Mouse (Mus musculus): ENCODE measurements at regions not wholly inside any gene's neighbourhood (a gene's known extent, or its start where the extent isn't known, plus 50 kb on each side); places are given as distances from the start of the nearest gene placed in this dataset.

GRCm38 (mm10) chr12:78057166-78057565 is 136.9 kb upstream of the Gm6657 start:
- Histone ChIP-seq H3K4me3 (replicated peaks; ENCODE audit: low read length) (no peak overlapping the region), H3K27me3 (ENCODE audit: control insufficient read depth, insufficient read depth, low read length) (0 out of 2 replicates have a peak, but pooled peaks cover 3% of the 10 kb centered on the region), H3K9me3 (ENCODE audit: control insufficient read depth, low read length) (no peaks in the 10 kb centered on the region), H3K9ac (no peak overlapping the region), H3K4me2 (replicated peaks) (no peak overlapping the region), H3K27ac (no peak overlapping the region), H3K36me3 (replicated peaks; ENCODE audit: control insufficient read depth, insufficient read depth) (no peaks in the 10 kb centered on the region), H3K4me1 (replicated peaks; ENCODE audit: control insufficient read depth, insufficient read depth, low read length) (peaks cover 8% of the 10 kb centered on the region; the same call in 1 of the 2 replicates)
- no peak for DNase-seq (ENCODE audit: low spot score)
- no peak for ATAC-seq (ENCODE audit: low FRiP score)
- 46% methylated on average over 3 of the region's 3 CpGs for WGBS

GRCm38 (mm10) chr12:78059965-78060364 is 134.1 kb upstream of the Gm6657 start:
- Histone ChIP-seq H3K4me2 (replicated peaks) (no peak overlapping the region), H3K27me3 (ENCODE audit: control insufficient read depth, insufficient read depth, low read length) (0 out of 2 replicates have a peak, but pooled peaks cover 3% of the 10 kb centered on the region), H3K9ac (no peak overlapping the region), H3K4me1 (replicated peaks; ENCODE audit: control insufficient read depth, insufficient read depth, low read length) (peaks cover 8% of the 10 kb centered on the region; the same call in 1 of the 2 replicates), H3K27ac (no peak overlapping the region), H3K4me3 (replicated peaks; ENCODE audit: low read length) (no peak overlapping the region), H3K9me3 (ENCODE audit: control insufficient read depth, low read length) (no peaks in the 10 kb centered on the region), H3K36me3 (replicated peaks; ENCODE audit: control insufficient read depth, insufficient read depth) (no peaks in the 10 kb centered on the region)
- no peak for DNase-seq (ENCODE audit: low spot score)
- WGBS: 73% methylated on average over 5 of the region's 5 CpGs
- no peak for ATAC-seq (ENCODE audit: low FRiP score)

GRCm38 (mm10) chr12:78066024-78066423 is 128.0 kb upstream of the Gm6657 start:
- Histone ChIP-seq H3K9me3 (ENCODE audit: control insufficient read depth, low read length) (no peaks in the 10 kb centered on the region), H3K27me3 (ENCODE audit: control insufficient read depth, insufficient read depth, low read length) (no peaks in the 10 kb centered on the region), H3K4me3 (replicated peaks; ENCODE audit: low read length) (no peak overlapping the region), H3K9ac (no peak overlapping the region), H3K4me1 (replicated peaks; ENCODE audit: control insufficient read depth, insufficient read depth, low read length) (no peaks in the 10 kb centered on the region), H3K4me2 (replicated peaks) (no peak overlapping the region), H3K27ac (no peak overlapping the region), H3K36me3 (replicated peaks; ENCODE audit: control insufficient read depth, insufficient read depth) (no peaks in the 10 kb centered on the region)
- DNase-seq (ENCODE audit: low spot score) (no peak), ATAC-seq (ENCODE audit: low FRiP score) (no peak)
- 63% methylated on average over 6 of the region's 6 CpGs for WGBS

- Histone ChIP-seq H3K4me2 (replicated peaks) (no peak overlapping the region), H3K9me3 (ENCODE audit: control insufficient read depth, low read length) (no peaks in the 10 kb centered on the region), H3K4me1 (replicated peaks; ENCODE audit: control insufficient read depth, insufficient read depth, low read length) (no peaks in the 10 kb centered on the region), H3K4me3 (replicated peaks; ENCODE audit: low read length) (no peak overlapping the region), H3K27me3 (ENCODE audit: control insufficient read depth, insufficient read depth, low read length) (no peaks in the 10 kb centered on the region), H3K9ac (no peak overlapping the region), H3K27ac (no peak overlapping the region), H3K36me3 (replicated peaks; ENCODE audit: control insufficient read depth, insufficient read depth) (no peaks in the 10 kb centered on the region)
- WGBS: 73% methylated on average over 9 of the region's 9 CpGs
- ATAC-seq (ENCODE audit: low FRiP score) (no peak), DNase-seq (ENCODE audit: low spot score) (no peak)
These were observed 121.1 kb upstream of the Gm6657 start for GRCm38 (mm10) chr12:78072935-78073334.

GRCm38 (mm10) chr12:78074290-78074802 is 119.7 kb upstream of the Gm6657 start:
- H3K9ac ChIP-seq: no peak overlapping the region
- no peak overlapping the region for H3K4me2 ChIP-seq (replicated peaks)
- H3K4me1 ChIP-seq (replicated peaks; ENCODE audit: control insufficient read depth, insufficient read depth, low read length): no peaks in the 10 kb centered on the region
- no peak overlapping the region for H3K4me3 ChIP-seq (replicated peaks; ENCODE audit: low read length)
- H3K27me3 ChIP-seq (ENCODE audit: control insufficient read depth, insufficient read depth, low read length): no peaks in the 10 kb centered on the region
- H3K9me3 ChIP-seq (ENCODE audit: control insufficient read depth, low read length): no peaks in the 10 kb centered on the region
- DNase-seq (ENCODE audit: low spot score) (no peak), ATAC-seq (ENCODE audit: low FRiP score) (no peak)
- 89% methylated on average over 8 of the region's 8 CpGs for WGBS
- no peaks in the 10 kb centered on the region for H3K36me3 ChIP-seq (replicated peaks; ENCODE audit: control insufficient read depth, insufficient read depth)
- no peak overlapping the region for H3K27ac ChIP-seq

- H3K4me2 ChIP-seq (replicated peaks): no peak overlapping the region
- H3K27ac ChIP-seq: no peak overlapping the region
- 53% methylated on average over 5 of the region's 5 CpGs for WGBS
- no peaks in the 10 kb centered on the region for H3K4me1 ChIP-seq (replicated peaks; ENCODE audit: control insufficient read depth, insufficient read depth, low read length)
- no peaks in the 10 kb centered on the region for H3K9me3 ChIP-seq (ENCODE audit: control insufficient read depth, low read length)
- H3K36me3 ChIP-seq (replicated peaks; ENCODE audit: control insufficient read depth, insufficient read depth): no peaks in the 10 kb centered on the region
- H3K27me3 ChIP-seq (ENCODE audit: control insufficient read depth, insufficient read depth, low read length): no peaks in the 10 kb centered on the region
- no peak overlapping the region for H3K9ac ChIP-seq
- ATAC-seq (ENCODE audit: low FRiP score) (no peak), DNase-seq (ENCODE audit: low spot score) (no peak)
- H3K4me3 ChIP-seq (replicated peaks; ENCODE audit: low read length): no peak overlapping the region
These were observed 116.8 kb upstream of the Gm6657 start for GRCm38 (mm10) chr12:78077285-78077684.

- Histone ChIP-seq H3K4me3 (replicated peaks; ENCODE audit: low read length) (no peak overlapping the region), H3K27ac (no peak overlapping the region), H3K9me3 (ENCODE audit: control insufficient read depth, low read length) (no peaks in the 10 kb centered on the region), H3K9ac (no peak overlapping the region), H3K27me3 (ENCODE audit: control insufficient read depth, insufficient read depth, low read length) (no peaks in the 10 kb centered on the region), H3K36me3 (replicated peaks; ENCODE audit: control insufficient read depth, insufficient read depth) (no peaks in the 10 kb centered on the region), H3K4me2 (replicated peaks) (no peak overlapping the region), H3K4me1 (replicated peaks; ENCODE audit: control insufficient read depth, insufficient read depth, low read length) (no peaks in the 10 kb centered on the region)
- ATAC-seq (ENCODE audit: low FRiP score) (no peak), DNase-seq (ENCODE audit: low spot score) (no peak)
- 86% methylated on average over 1 of the region's 1 CpGs for WGBS
These were observed 111.9 kb upstream of the Gm6657 start for GRCm38 (mm10) chr12:78082163-78082562.

GRCm38 (mm10) chr12:78086016-78086415 is 108.0 kb upstream of the Gm6657 start:
- no peak overlapping the region for H3K4me2 ChIP-seq (replicated peaks)
- H3K9ac ChIP-seq: no peak overlapping the region
- ATAC-seq (ENCODE audit: low FRiP score) (no peak), DNase-seq (ENCODE audit: low spot score) (no peak)
- no peaks in the 10 kb centered on the region for H3K36me3 ChIP-seq (replicated peaks; ENCODE audit: control insufficient read depth, insufficient read depth)
- no peak overlapping the region for H3K27ac ChIP-seq
- no peaks in the 10 kb centered on the region for H3K27me3 ChIP-seq (ENCODE audit: control insufficient read depth, insufficient read depth, low read length)
- no peak overlapping the region for H3K4me3 ChIP-seq (replicated peaks; ENCODE audit: low read length)
- no peaks in the 10 kb centered on the region for H3K4me1 ChIP-seq (replicated peaks; ENCODE audit: control insufficient read depth, insufficient read depth, low read length)
- 95% methylated on average over 5 of the region's 5 CpGs for WGBS
- no peaks in the 10 kb centered on the region for H3K9me3 ChIP-seq (ENCODE audit: control insufficient read depth, low read length)

GRCm38 (mm10) chr12:78087921-78088320 is 106.1 kb upstream of the Gm6657 start:
- H3K27me3 ChIP-seq (ENCODE audit: control insufficient read depth, insufficient read depth, low read length): no peaks in the 10 kb centered on the region
- H3K4me1 ChIP-seq (replicated peaks; ENCODE audit: control insufficient read depth, insufficient read depth, low read length): no peaks in the 10 kb centered on the region
- ATAC-seq (ENCODE audit: low FRiP score) (no peak), DNase-seq (ENCODE audit: low spot score) (no peak)
- H3K36me3 ChIP-seq (replicated peaks; ENCODE audit: control insufficient read depth, insufficient read depth): no peaks in the 10 kb centered on the region
- no peak overlapping the region for H3K27ac ChIP-seq
- H3K9ac ChIP-seq: no peak overlapping the region
- 53% methylated on average over 1 of the region's 1 CpGs for WGBS
- H3K9me3 ChIP-seq (ENCODE audit: control insufficient read depth, low read length): no peaks in the 10 kb centered on the region
- no peak overlapping the region for H3K4me2 ChIP-seq (replicated peaks)
- H3K4me3 ChIP-seq (replicated peaks; ENCODE audit: low read length): no peak overlapping the region

- no peak overlapping the region for H3K9ac ChIP-seq
- 81% methylated on average over 4 of the region's 4 CpGs for WGBS
These were observed 99.6 kb upstream of the Gm6657 start for GRCm38 (mm10) chr12:78094471-78094870.

More at GRCm38 (mm10) chr12:78094471-78094870, 99.6 kb upstream of the Gm6657 start:
- ATAC-seq (ENCODE audit: low FRiP score) (no peak), DNase-seq (ENCODE audit: low spot score) (no peak)
- Histone ChIP-seq H3K4me3 (replicated peaks; ENCODE audit: low read length) (no peak overlapping the region), H3K36me3 (replicated peaks; ENCODE audit: control insufficient read depth, insufficient read depth) (no peaks in the 10 kb centered on the region), H3K4me2 (replicated peaks) (no peak overlapping the region), H3K9me3 (ENCODE audit: control insufficient read depth, low read length) (no peaks in the 10 kb centered on the region), H3K27ac (no peak overlapping the region), H3K27me3 (ENCODE audit: control insufficient read depth, insufficient read depth, low read length) (no peaks in the 10 kb centered on the region), H3K4me1 (replicated peaks; ENCODE audit: control insufficient read depth, insufficient read depth, low read length) (no peaks in the 10 kb centered on the region)
